Mouse (Mus musculus): ENCODE data around the gene Gba2. TPM values are rescaled to one million over a fixed set of nuclear protein-coding genes. Genes with fewer than 3 reads are reported as not detected.
"Not testable (repeated sequence)": the region's sequence is repeated elsewhere in the genome, so short reads cannot be mapped to it uniquely, and the experiment has no call there.

The Gba2 gene
- total RNA-seq (2015), result 4.8 and 9.3 TPM in 2 replicates
- 7.2 and 8.1 TPM in 2 replicates for total RNA-seq (2017)

GRCm38 (mm10) chr4:43578376-43579204 lies at the start of gene Gba2, which contains the start of gene Rgp1:
Gba2 (minus strand) TSS chr4:43578873.
Rgp1 (plus strand) TSS chr4:43578715.
- ATAC-seq (replicated peaks; ENCODE audit: poor library complexity), result peak; percentile 92

GRCm38 (mm10) chr4:43620146-43620778 lies 41.6 kb upstream of the Gba2 start:
- no peak for ATAC-seq (replicated peaks; ENCODE audit: poor library complexity)

GRCm38 (mm10) chr4:43613060-43613730 lies 34.5 kb upstream of the Gba2 start:
- ATAC-seq (replicated peaks; ENCODE audit: poor library complexity), result peak; percentile 91

GRCm38 (mm10) chr4:43612534-43612933 lies 33.9 kb upstream of the Gba2 start:
- ATAC-seq (replicated peaks; ENCODE audit: poor library complexity), result peak; percentile 81

GRCm38 (mm10) chr4:43604751-43605685 lies 26.3 kb upstream of the Gba2 start:
- ATAC-seq (replicated peaks; ENCODE audit: poor library complexity), result peak; percentile 94

- ATAC-seq (replicated peaks; ENCODE audit: poor library complexity), result no peak
Measured at GRCm38 (mm10) chr4:43604099-43604498, 25.4 kb upstream of the Gba2 start.

- ATAC-seq (replicated peaks; ENCODE audit: poor library complexity), result 0 out of 2 replicates have a peak, but pooled peaks have one; percentile 16
Measured at GRCm38 (mm10) chr4:43600195-43600934, 21.7 kb upstream of the Gba2 start.

GRCm38 (mm10) chr4:43598650-43599380 lies 20.1 kb upstream of the Gba2 start:
- ATAC-seq (replicated peaks; ENCODE audit: poor library complexity), result peak; percentile 56

GRCm38 (mm10) chr4:43598200-43598599 lies 19.5 kb upstream of the Gba2 start:
- ATAC-seq (replicated peaks; ENCODE audit: poor library complexity), result peak; percentile 81

GRCm38 (mm10) chr4:43596597-43596996 lies 17.9 kb upstream of the Gba2 start:
- ATAC-seq (replicated peaks; ENCODE audit: poor library complexity), result not testable (repeated sequence)

- ATAC-seq (replicated peaks; ENCODE audit: poor library complexity), result no peak
Measured at GRCm38 (mm10) chr4:43593453-43593852, 14.8 kb upstream of the Gba2 start.

GRCm38 (mm10) chr4:43591961-43592360 lies 13.3 kb upstream of the Gba2 start:
- no peak for ATAC-seq (replicated peaks; ENCODE audit: poor library complexity)

GRCm38 (mm10) chr4:43591543-43591942 lies 12.9 kb upstream of the Gba2 start:
- no peak for ATAC-seq (replicated peaks; ENCODE audit: poor library complexity)

GRCm38 (mm10) chr4:43587681-43588080 lies 9.0 kb upstream of the Gba2 start:
- peak; percentile 22; the same call in 1 of the 2 replicates for ATAC-seq (replicated peaks; ENCODE audit: poor library complexity)

GRCm38 (mm10) chr4:43586411-43586810 lies 7.7 kb upstream of the Gba2 start:
- no peak for ATAC-seq (replicated peaks; ENCODE audit: poor library complexity)

- no peak for ATAC-seq (replicated peaks; ENCODE audit: poor library complexity)
Measured at GRCm38 (mm10) chr4:43585682-43586081, 7.0 kb upstream of the Gba2 start.

GRCm38 (mm10) chr4:43584444-43585416 lies 6.1 kb upstream of the Gba2 start, which contains the start of gene Msmp:
Msmp (minus strand) TSS chr4:43584494.
- no peak for ATAC-seq (replicated peaks; ENCODE audit: poor library complexity)

GRCm38 (mm10) chr4:43583421-43583820 lies 4.7 kb upstream of the Gba2 start:
- ATAC-seq (replicated peaks; ENCODE audit: poor library complexity), result no peak

Data from megakaryocyte progenitor cell, adult 5-6 weeks (primary cell).